Mouse (Mus musculus) ES-Bruce4 (cell line): ENCODE measurements around the gene Ston2. TPM values are rescaled to one million over a fixed set of nuclear protein-coding genes. Genes with fewer than 3 reads are reported as not detected.

Experiments
- H3K27ac ChIP-seq: 2 replicates; pipeline ENCODE4 v1.5.1; 2012; ENCODE audit warnings: low read length, inconsistent platforms; ENCODE audit not compliant: insufficient read depth
- H3K27me3 ChIP-seq: 2 replicates; pipeline ENCODE4 v1.6.1; 2012; ENCODE audit warnings: mild to moderate bottlenecking, low read length, inconsistent platforms; ENCODE audit not compliant: control insufficient read depth, poor library complexity, insufficient read depth, severe bottlenecking
- H3K36me3 ChIP-seq: 2 replicates; pipeline ENCODE4 v1.6.1; 2012; ENCODE audit warnings: inconsistent platforms, mild to moderate bottlenecking, low read length, moderate library complexity; ENCODE audit not compliant: control insufficient read depth, poor library complexity, insufficient read depth, severe bottlenecking
- H3K4me1 ChIP-seq: one replicate; pipeline ENCODE4 v1.8.1; 2011; ENCODE audit warnings: low read length; ENCODE audit not compliant: control insufficient read depth, insufficient read depth
- H3K4me3 ChIP-seq: 2 replicates; pipeline ENCODE4 v1.5.1; 2011; ENCODE audit warnings: low read depth, mild to moderate bottlenecking, low read length
- H3K9ac ChIP-seq: 2 replicates; pipeline ENCODE4 v1.6.1; 2012; ENCODE audit warnings: low read depth, mild to moderate bottlenecking, inconsistent platforms; ENCODE audit not compliant: poor library complexity, severe bottlenecking
- H3K9me3 ChIP-seq: replicated peaks from 2 replicates; pipeline ENCODE4 v1.6.1; 2012; ENCODE audit warnings: mild to moderate bottlenecking, low read length, inconsistent platforms; ENCODE audit not compliant: control insufficient read depth, poor library complexity, insufficient read depth, severe bottlenecking
- CTCF ChIP-seq: IDR thresholded peaks from one replicate; pipeline ENCODE4 v1.8.1; 2011; ENCODE audit warnings: low read depth, low read length
- EP300 ChIP-seq: IDR thresholded peaks from 2 replicates; pipeline ENCODE4 v1.6.1; 2011; ENCODE audit warnings: low read depth, low read length; ENCODE audit not compliant: insufficient read depth
- POLR2A ChIP-seq: IDR thresholded peaks from one replicate; pipeline ENCODE4 v1.8.1; 2011; ENCODE audit warnings: low read length; ENCODE audit not compliant: insufficient read depth
- polyA plus RNA-seq: library from polyadenylated mRNA; stranded (reverse); fragments of >200 nt; gene quantifications from 2 replicates; pipeline ENCODE4 v1.2.4, GENCODE M21; 2011; ENCODE audit warnings: low read depth; ENCODE audit not compliant: missing spikeins, insufficient read depth, insufficient read length

The Ston2 gene
- polyA plus RNA-seq, 1 experiment = 21.8 TPM

GRCm38 (mm10) chr12:91585206-91585605 is 203.0 kb downstream of the Ston2 start:
- Histone ChIP-seq H3K4me3 (no peak overlapping the region), H3K27ac (no peak overlapping the region), H3K9me3 (no peaks in the 10 kb centered on the region), H3K4me1 (no peaks in the 10 kb centered on the region), H3K9ac (no peak overlapping the region), H3K27me3 (no peaks in the 10 kb centered on the region), H3K36me3 (peaks cover 27% of the 10 kb centered on the region)
- no peak for TF ChIP-seq EP300
- TF ChIP-seq CTCF = no peak
- no peak for TF ChIP-seq POLR2A

GRCm38 (mm10) chr12:91583409-91583808 is 204.8 kb downstream of the Ston2 start:
- Histone ChIP-seq H3K4me1 (no peaks in the 10 kb centered on the region), H3K9ac (no peak overlapping the region), H3K4me3 (no peak overlapping the region), H3K9me3 (no peaks in the 10 kb centered on the region), H3K27ac (no peak overlapping the region), H3K36me3 (peaks cover 36% of the 10 kb centered on the region), H3K27me3 (no peaks in the 10 kb centered on the region)
- no peak for TF ChIP-seq POLR2A
- TF ChIP-seq CTCF = no peak
- no peak for TF ChIP-seq EP300

Other genes with a start within 250 kb of the Ston2 start
- 72.1 and 77.4 TPM in 2 replicates for gene Gtf2a1, start 197.9 kb downstream of the Ston2 start, polyA plus RNA-seq
- gene Sel1l, start 60.8 kb upstream of the Ston2 start, polyA plus RNA-seq = 42.5 and 44.3 TPM in 2 replicates